Mouse (Mus musculus): ENCODE measurements around the gene Atg10.

DNA sequence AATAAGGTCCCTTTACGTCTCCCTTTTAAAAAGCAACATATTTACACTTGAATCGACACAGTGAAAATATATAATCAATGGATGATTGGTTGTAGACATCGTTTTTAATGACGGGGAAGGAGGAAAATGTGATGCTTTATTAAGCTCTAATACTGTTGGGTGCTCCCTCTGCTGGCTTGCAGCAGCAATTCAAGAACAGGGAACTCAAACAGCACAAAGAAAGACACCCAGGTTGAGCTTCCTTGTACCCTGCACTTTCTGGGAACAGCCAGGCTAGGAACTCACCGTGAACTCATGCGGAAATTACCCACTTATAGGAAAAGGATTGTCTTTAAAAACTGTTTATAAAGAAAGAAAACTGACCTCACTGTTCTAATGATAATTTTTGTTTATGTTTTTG is 130.6 kb downstream of the Atg10 start:
- TF ChIP-seq CTCF (conservative IDR thresholded peaks at IDR 0.05; ENCODE audit: low read length) (peak; percentile 44), NANOG (IDR thresholded peaks at IDR 0.05; ENCODE audit: borderline replicate concordance, low read length) (no peak), POU5F1 (IDR thresholded peaks at IDR 0.05; ENCODE audit: borderline replicate concordance, low read length) (no peak)

Data from E14TG2a.4 (cell line).